ENCODE assay signal across 8 mouse cellular contexts in the genomic region with DNA sequence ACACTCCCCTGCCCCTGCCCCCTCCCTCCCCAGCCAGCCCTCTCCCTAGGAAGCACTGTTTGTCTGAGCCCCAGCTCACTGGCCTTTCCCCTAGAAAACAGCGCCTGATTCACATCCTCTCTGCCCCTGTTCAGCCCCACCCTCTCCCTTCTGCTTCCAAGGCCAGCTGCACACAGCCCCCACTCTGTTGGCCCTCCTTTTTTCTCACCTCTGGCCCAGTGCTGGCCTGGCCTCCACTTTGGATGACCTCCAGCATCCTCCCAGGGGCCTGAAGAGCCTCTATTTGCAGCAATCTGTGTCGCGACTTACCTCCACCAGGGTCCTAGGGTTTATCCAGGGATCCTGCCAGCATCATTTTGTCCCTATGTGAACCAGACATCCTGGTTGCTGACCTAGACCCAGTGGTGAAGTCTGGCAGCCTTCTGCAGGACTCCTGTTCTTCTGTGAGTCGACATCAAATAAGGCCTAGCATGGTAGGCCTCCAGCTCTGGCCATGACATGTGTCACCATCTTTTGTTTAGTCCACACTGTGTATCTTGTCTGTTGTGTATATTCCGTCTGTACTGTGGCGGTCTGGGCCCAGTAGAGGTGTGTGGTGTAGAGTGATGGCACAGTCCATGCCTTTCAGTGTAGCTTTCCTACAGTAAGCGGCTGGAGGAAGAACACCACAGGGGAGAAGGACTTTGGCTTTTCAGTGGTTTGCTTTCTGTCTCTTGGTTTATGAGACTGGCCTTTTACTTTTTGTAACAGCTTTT.
A peak's percentile ranks its signal among the peaks of the same experiment; 100 is the strongest.
DNase-seq lines count a peak whose midpoint lies in the region; ATAC-seq lines count a peak whose summit lies in the region.

No protein-coding gene starts in this region.

- H3K4me2 ChIP-seq in intestine, embryonic 16.5 days (ENCODE audit: low read depth, low read length) = no peak overlapping the region
- H3K4me2 ChIP-seq in liver, embryonic 15.5 days = no peak overlapping the region

- H3K27me3 ChIP-seq in intestine, embryonic 16.5 days (replicated peaks; ENCODE audit: control insufficient read depth, insufficient read depth, low read length) = no peaks in the 10 kb centered on the region
- no peaks in the 10 kb centered on the region for H3K27me3 ChIP-seq in liver, embryonic 15.5 days

- peak; percentile 52 for DNase-seq in MN1 (ENCODE audit: low spot score)
- DNase-seq in cerebellum, postnatal 10 days = peak; percentile 64 to 72
- DNase-seq in heart, adult 11 months = peak; percentile 99
- DNase-seq in skeletal muscle tissue, adult 2 months (ENCODE audit: low read depth, low spot score) = peak; percentile 83
- no peak for DNase-seq in right cerebral cortex, adult 18-20 months
- DNase-seq in layer of hippocampus, adult 9-10 months (ENCODE audit: low spot score) = no peak

- H3K36me3 ChIP-seq in intestine, embryonic 16.5 days (ENCODE audit: control insufficient read depth, insufficient read depth, low read length) = peaks cover 9% of the 10 kb centered on the region
- H3K36me3 ChIP-seq in liver, embryonic 15.5 days (replicated peaks) = 0 out of 2 replicates have a peak, but pooled peaks cover 4% of the 10 kb centered on the region

- WGBS in intestine, embryonic 16.5 days = 57% methylated on average over 7 of the region's 7 CpGs
- WGBS in liver, embryonic 15.5 days (ENCODE audit: insufficient replicate concordance) = 74% methylated on average over 7 of the region's 7 CpGs

- H3K9me3 ChIP-seq in intestine, embryonic 16.5 days (ENCODE audit: control insufficient read depth, low read length) = no peaks in the 10 kb centered on the region
- H3K9me3 ChIP-seq in liver, embryonic 15.5 days (replicated peaks) = no peaks in the 10 kb centered on the region

- no peak overlapping the region for H3K4me3 ChIP-seq in intestine, embryonic 16.5 days (ENCODE audit: low read length)
- no peak overlapping the region for H3K4me3 ChIP-seq in liver, embryonic 15.5 days (replicated peaks)

- peaks cover 11% of the 10 kb centered on the region for H3K4me1 ChIP-seq in intestine, embryonic 16.5 days (ENCODE audit: control insufficient read depth, insufficient read depth, low read length)
- H3K4me1 ChIP-seq in liver, embryonic 15.5 days (replicated peaks) = peaks cover 21% of the 10 kb centered on the region

- peak overlapping the region; percentile 46 for H3K27ac ChIP-seq in intestine, embryonic 16.5 days (ENCODE audit: low read length)
- H3K27ac ChIP-seq in liver, embryonic 15.5 days (replicated peaks) = peak overlapping the region; percentile 51

- ATAC-seq in intestine, embryonic 16.5 days = peak; percentile 64
- ATAC-seq in liver, embryonic 15.5 days (ENCODE audit: insufficient read depth) = peak; percentile 85

- no peak overlapping the region for H3K9ac ChIP-seq in intestine, embryonic 16.5 days (ENCODE audit: low read depth, low read length)
- no peak overlapping the region for H3K9ac ChIP-seq in liver, embryonic 15.5 days

Comparison
In these comparisons a context has a peak if more than half of its experiments do, and no peak if none do; other contexts are left out.
1. DNase-seq: peak in MN1 (single experiment), cerebellum, postnatal 10 days (2 of 2), heart, adult 11 months (single experiment) and skeletal muscle tissue, adult 2 months (single experiment); none in right cerebral cortex, adult 18-20 months (single experiment) and layer of hippocampus, adult 9-10 months (single experiment).